Mouse (Mus musculus): ENCODE data around the gene Nlrp1a.

- TF ChIP-seq POLR2A (IDR thresholded peaks at IDR 0.05; ENCODE audit: insufficient read depth, low read depth, low read length) (no peak), CTCF (IDR thresholded peaks at IDR 0.05; ENCODE audit: insufficient read depth, low read depth, low read length) (no peak)
Measured at GRCm38 (mm10) chr11:71144661-71145060, at the start of gene Nlrp1a.

Measured in olfactory bulb, adult 2 months (tissue).